Mouse (Mus musculus): ENCODE results near the gene Gm29609. TPM values are rescaled to one million over a fixed set of nuclear protein-coding genes. Genes with fewer than 3 reads are reported as not detected.

The Gm29609 gene
- polyA plus RNA-seq, 1 experiment from 2014 or later = 1.2 TPM

- no peaks in the 10 kb centered on the region for H3K4me1 ChIP-seq
- WGBS = 85% methylated on average over 4 of the region's 4 CpGs
- no peaks in the 10 kb centered on the region for H3K27me3 ChIP-seq
- ATAC-seq (replicated peaks) = no peak
- no peak overlapping the region for H3K4me3 ChIP-seq
- no peak overlapping the region for H3K4me2 ChIP-seq (replicated peaks)
- no peak overlapping the region for H3K9ac ChIP-seq (replicated peaks)
- H3K27ac ChIP-seq (replicated peaks) = no peak overlapping the region
- no peaks in the 10 kb centered on the region for H3K9me3 ChIP-seq
- H3K36me3 ChIP-seq = peaks cover 93% of the 10 kb centered on the region
Observed at GRCm38 (mm10) chr5:31168630-31169029, 11.1 kb downstream of the Gm29609 start.

DNA sequence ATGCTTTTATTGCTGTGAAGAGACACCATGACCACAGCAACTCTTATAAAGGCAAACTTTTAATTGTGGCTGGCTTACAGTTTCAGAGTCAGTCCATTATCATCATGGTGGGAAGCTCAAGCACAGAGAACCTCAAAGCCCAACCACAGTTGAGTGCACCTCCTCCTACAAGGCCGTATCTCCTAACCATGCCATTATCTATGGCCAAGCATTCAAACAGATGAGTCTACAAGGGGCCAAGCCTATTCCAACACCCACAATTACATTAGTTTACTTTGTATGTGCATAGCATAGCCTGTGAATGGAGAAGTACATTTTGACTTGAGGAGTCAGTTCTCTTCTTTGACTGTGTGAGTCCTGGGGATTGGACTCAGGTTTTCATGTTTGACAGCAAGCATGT lies 14.8 kb downstream of the Gm29609 start:
- 83% methylated on average over 1 of the region's 1 CpGs for WGBS
- Histone ChIP-seq H3K27ac (replicated peaks) (no peak overlapping the region), H3K4me2 (replicated peaks) (no peak overlapping the region), H3K27me3 (no peaks in the 10 kb centered on the region), H3K36me3 (peaks cover 89% of the 10 kb centered on the region), H3K4me1 (no peaks in the 10 kb centered on the region), H3K9ac (replicated peaks) (no peak overlapping the region), H3K9me3 (no peaks in the 10 kb centered on the region), H3K4me3 (no peak overlapping the region)
- no peak for ATAC-seq (replicated peaks)

GRCm38 (mm10) chr5:31162462-31162861 lies 17.2 kb downstream of the Gm29609 start:
- H3K9me3 ChIP-seq = no peaks in the 10 kb centered on the region
- no peak overlapping the region for H3K27ac ChIP-seq (replicated peaks)
- H3K4me1 ChIP-seq = no peaks in the 10 kb centered on the region
- no peak overlapping the region for H3K9ac ChIP-seq (replicated peaks)
- H3K36me3 ChIP-seq = peaks cover 89% of the 10 kb centered on the region
- H3K27me3 ChIP-seq = no peaks in the 10 kb centered on the region
- no peak for ATAC-seq (replicated peaks)
- no peak overlapping the region for H3K4me3 ChIP-seq
- no peak overlapping the region for H3K4me2 ChIP-seq (replicated peaks)

DNA sequence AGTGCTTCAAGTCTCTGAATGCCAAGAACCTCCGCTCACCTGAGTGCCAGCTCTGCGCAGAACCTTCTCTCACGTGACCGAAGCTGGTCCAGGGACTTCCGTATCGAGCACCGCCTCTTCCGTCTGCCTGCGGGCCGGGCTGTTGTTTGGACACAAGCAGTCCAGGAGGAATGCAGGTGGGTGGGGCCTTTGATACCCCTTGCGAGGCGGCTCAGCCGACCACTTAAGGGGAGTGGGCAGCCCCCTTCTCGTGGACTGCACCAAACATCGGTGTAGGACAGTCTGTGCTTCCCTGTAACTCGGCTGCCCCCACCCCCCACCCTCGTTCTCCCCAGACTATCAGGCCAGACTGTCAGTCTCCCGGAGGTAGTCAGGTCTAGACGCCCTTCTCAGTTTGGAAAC lies 25.6 kb downstream of the Gm29609 start, which contains the start of gene Mpv17:
Mpv17 (minus strand) TSS at position 100 of the 402 bp plus-strand sequence.
- no peaks in the 10 kb centered on the region for H3K9me3 ChIP-seq
- H3K4me3 ChIP-seq = peak within 1 kb of the TSS; percentile 81
- H3K4me2 ChIP-seq (replicated peaks) = peak within 1 kb of the TSS; percentile 80
- H3K36me3 ChIP-seq = peaks cover 32% of the 10 kb centered on the region
- peak; percentile 94 for ATAC-seq (replicated peaks)
- H3K27ac ChIP-seq (replicated peaks) = peak within 1 kb of the TSS; percentile 77
- peak within 1 kb of the TSS; percentile 81 for H3K9ac ChIP-seq (replicated peaks)
- H3K27me3 ChIP-seq = no peaks in the 10 kb centered on the region
- under 1% methylated on average over 19 of the region's 19 CpGs for WGBS
- peaks cover 15% of the 10 kb centered on the region for H3K4me1 ChIP-seq

- no peaks in the 10 kb centered on the region for H3K27me3 ChIP-seq
- H3K4me2 ChIP-seq (replicated peaks) = peak overlapping the region; percentile 80
- ATAC-seq (replicated peaks) = peak; percentile 47
- peak overlapping the region; percentile 81 for H3K9ac ChIP-seq (replicated peaks)
- 35% methylated on average over 6 of the region's 6 CpGs for WGBS
- peak overlapping the region; percentile 81 for H3K4me3 ChIP-seq
- peaks cover 15% of the 10 kb centered on the region for H3K4me1 ChIP-seq
- H3K27ac ChIP-seq (replicated peaks) = peak overlapping the region; percentile 77
- no peaks in the 10 kb centered on the region for H3K9me3 ChIP-seq
- peaks cover 28% of the 10 kb centered on the region for H3K36me3 ChIP-seq
Observed at GRCm38 (mm10) chr5:31153516-31154151, 26.1 kb downstream of the Gm29609 start.

DNA sequence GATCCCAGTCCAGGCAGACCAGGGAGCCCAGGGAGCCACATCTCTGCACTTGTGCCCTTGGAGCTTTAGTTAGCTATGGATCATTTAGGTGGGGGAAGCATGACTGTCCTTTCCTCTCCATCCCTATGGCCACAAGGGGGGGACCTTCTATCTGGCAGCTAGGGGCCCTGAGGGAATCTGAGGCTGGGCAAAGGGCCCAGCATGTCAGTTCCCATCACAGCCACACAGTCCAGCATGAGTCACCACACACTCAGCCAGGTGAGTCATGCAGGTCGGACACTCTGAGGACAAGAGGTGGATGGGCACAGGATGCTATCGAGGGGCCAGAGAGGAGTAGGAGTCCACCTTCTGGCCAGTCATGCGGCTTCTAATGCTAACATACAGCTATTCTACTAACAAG lies 28.0 kb downstream of the Gm29609 start:
- WGBS = 83% methylated on average over 3 of the region's 3 CpGs
- Histone ChIP-seq H3K27ac (replicated peaks) (no peak overlapping the region), H3K9me3 (no peaks in the 10 kb centered on the region), H3K4me1 (peaks cover 15% of the 10 kb centered on the region), H3K9ac (replicated peaks) (no peak overlapping the region), H3K4me2 (replicated peaks) (no peak overlapping the region), H3K4me3 (no peak overlapping the region), H3K36me3 (peaks cover 9% of the 10 kb centered on the region), H3K27me3 (no peaks in the 10 kb centered on the region)
- ATAC-seq (replicated peaks) = no peak

DNA sequence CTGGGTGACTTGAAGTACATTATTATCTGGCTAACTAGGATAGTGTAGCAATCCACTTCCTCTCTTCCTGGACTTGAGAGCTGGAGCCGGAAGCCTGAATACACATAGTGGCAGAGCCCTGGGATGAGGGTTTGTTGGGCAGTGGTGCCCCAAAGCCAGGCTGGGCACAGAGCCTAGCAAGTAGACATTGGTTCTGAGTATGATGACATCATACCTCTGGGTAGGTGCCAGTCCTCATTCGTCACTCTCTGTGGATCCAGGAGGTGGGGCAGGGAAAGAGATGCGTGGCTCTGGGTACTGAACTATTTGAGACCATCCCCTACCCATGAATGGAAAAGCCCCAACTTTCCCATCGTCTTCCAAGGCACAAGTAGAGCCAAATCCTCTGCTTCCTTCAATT lies 29.9 kb downstream of the Gm29609 start:
- no peak for ATAC-seq (replicated peaks)
- no peak overlapping the region for H3K4me2 ChIP-seq (replicated peaks)
- 70% methylated on average over 4 of the region's 4 CpGs for WGBS
- H3K4me3 ChIP-seq = no peak overlapping the region
- no peaks in the 10 kb centered on the region for H3K9me3 ChIP-seq
- H3K4me1 ChIP-seq = peaks cover 12% of the 10 kb centered on the region
- no peak overlapping the region for H3K9ac ChIP-seq (replicated peaks)
- H3K27me3 ChIP-seq = no peaks in the 10 kb centered on the region
- H3K27ac ChIP-seq (replicated peaks) = no peak overlapping the region
- peaks cover 1% of the 10 kb centered on the region; the same call in 1 of the 2 replicates for H3K36me3 ChIP-seq

- no peak for ATAC-seq (replicated peaks)
Observed at GRCm38 (mm10) chr5:31138968-31139425, 40.7 kb downstream of the Gm29609 start.

DNA sequence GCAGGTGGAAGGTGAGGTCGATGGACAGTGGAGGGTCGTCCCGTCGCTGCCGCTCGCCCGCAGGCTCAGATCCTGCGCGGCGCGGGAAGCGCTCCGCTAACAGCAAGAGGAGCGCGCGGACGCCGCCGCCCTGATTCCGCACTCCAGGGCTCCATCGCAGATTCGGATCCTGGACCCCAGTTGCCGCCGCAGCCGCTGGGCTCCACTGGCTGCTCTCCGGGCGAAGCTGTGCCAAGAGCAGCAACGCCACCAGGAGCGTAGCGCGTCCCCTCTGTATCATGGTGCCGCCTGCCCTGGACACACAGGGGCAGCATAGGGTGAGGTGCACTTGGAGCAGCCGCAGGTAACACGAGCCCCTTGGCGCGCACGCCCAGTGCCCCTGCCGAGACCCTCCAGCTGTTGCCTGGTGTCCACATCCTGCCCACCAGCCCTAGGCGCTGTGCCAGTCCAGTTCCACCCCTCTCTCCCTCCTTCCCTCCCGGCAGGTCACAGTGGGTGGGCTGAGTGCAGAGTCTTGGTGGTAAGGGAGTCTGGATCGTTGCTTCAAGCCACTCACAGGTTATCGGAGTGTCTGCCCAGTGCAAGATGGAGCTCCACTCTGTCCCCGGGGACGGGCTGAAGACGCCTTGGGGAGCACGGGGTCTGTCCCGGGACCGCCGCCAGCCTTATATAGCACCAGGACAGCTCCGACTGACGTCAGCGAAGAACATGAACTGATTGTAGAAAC lies 41.3 kb downstream of the Gm29609 start, which contains the start of gene Ucn:
Ucn (minus strand) TSS at position 589 of the 727 bp plus-strand sequence.
- H3K27ac ChIP-seq (replicated peaks) = no peak within 1 kb of the TSS
- ATAC-seq (replicated peaks) = no peak
- H3K27me3 ChIP-seq = peaks cover 60% of the 10 kb centered on the region
- H3K4me2 ChIP-seq (replicated peaks) = peak within 1 kb of the TSS; percentile 46
- H3K36me3 ChIP-seq = 0 out of 2 replicates have a peak, but pooled peaks cover 3% of the 10 kb centered on the region
- WGBS = 1% methylated on average over 52 of the region's 52 CpGs
- 0 out of 2 replicates have a peak within 1 kb of the TSS, but pooled peaks have one; percentile 1 for H3K9ac ChIP-seq (replicated peaks)
- H3K9me3 ChIP-seq = no peaks in the 10 kb centered on the region
- peaks cover 21% of the 10 kb centered on the region for H3K4me1 ChIP-seq
- peak within 1 kb of the TSS; percentile 30 for H3K4me3 ChIP-seq

More at GRCm38 (mm10) chr5:31138968-31139425, 40.7 kb downstream of the Gm29609 start:
- Histone ChIP-seq H3K4me2 (replicated peaks) (0 out of 2 replicates have a peak overlapping the region, but pooled peaks have one; percentile 46), H3K4me1 (peaks cover 21% of the 10 kb centered on the region), H3K9ac (replicated peaks) (no peak overlapping the region), H3K36me3 (0 out of 2 replicates have a peak, but pooled peaks cover 3% of the 10 kb centered on the region), H3K9me3 (no peaks in the 10 kb centered on the region), H3K4me3 (no peak overlapping the region; the same call in 1 of the 2 replicates), H3K27ac (replicated peaks) (no peak overlapping the region), H3K27me3 (peaks cover 55% of the 10 kb centered on the region)
- WGBS = 18% methylated on average over 9 of the region's 9 CpGs

GRCm38 (mm10) chr5:31137658-31138057 lies 42.1 kb downstream of the Gm29609 start:
- Histone ChIP-seq H3K9me3 (no peaks in the 10 kb centered on the region), H3K27ac (replicated peaks) (no peak overlapping the region), H3K27me3 (peaks cover 60% of the 10 kb centered on the region), H3K36me3 (0 out of 2 replicates have a peak, but pooled peaks cover 3% of the 10 kb centered on the region), H3K4me2 (replicated peaks) (peak overlapping the region; percentile 46), H3K4me3 (peak overlapping the region; percentile 30), H3K4me1 (peaks cover 21% of the 10 kb centered on the region), H3K9ac (replicated peaks) (no peak overlapping the region)
- no peak for ATAC-seq (replicated peaks)
- WGBS = under 1% methylated on average over 13 of the region's 13 CpGs

DNA sequence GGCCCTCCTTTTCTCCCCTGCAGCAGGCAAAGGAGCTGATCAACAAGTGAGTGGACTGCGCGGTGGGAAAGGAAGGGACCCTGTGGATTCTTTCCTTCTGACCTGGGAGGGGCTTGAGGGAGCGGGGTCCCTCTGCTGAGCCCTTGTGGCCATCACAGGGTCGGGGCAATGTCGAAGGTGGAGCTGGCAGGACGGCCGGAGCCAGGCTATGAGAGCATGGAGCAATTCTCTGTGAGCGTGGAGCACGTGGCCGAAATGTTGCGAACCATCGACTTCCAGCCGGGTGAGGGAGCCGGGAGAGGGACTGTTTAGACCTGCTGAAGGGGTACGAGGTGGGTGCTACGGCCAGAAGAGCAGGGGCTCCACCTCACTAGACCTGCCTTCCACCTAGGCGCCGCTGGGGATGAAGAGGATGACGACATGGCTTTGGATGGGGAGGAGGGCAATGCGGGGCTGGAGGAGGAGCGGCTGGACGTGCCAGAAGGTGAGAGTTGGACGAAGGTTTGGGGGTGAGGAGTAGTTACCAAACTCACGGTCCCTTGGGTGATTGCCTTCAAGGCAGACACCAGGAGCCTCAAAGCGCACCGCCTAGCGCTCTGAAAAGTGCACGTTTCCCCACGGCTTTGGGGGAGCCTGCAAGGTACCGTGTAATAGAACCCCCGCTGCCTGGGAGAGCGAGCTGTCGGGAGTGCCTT lies 42.8 kb downstream of the Gm29609 start:
- WGBS = under 1% methylated on average over 33 of the region's 33 CpGs
- H3K9ac ChIP-seq (replicated peaks) = no peak overlapping the region
- H3K4me3 ChIP-seq = peak overlapping the region; percentile 30
- no peak overlapping the region for H3K27ac ChIP-seq (replicated peaks)
- H3K27me3 ChIP-seq = peaks cover 60% of the 10 kb centered on the region
- H3K36me3 ChIP-seq = 0 out of 2 replicates have a peak, but pooled peaks cover 3% of the 10 kb centered on the region
- peaks cover 21% of the 10 kb centered on the region for H3K4me1 ChIP-seq
- H3K4me2 ChIP-seq (replicated peaks) = peak overlapping the region; percentile 46
- H3K9me3 ChIP-seq = no peaks in the 10 kb centered on the region
- ATAC-seq (replicated peaks) = no peak

DNA sequence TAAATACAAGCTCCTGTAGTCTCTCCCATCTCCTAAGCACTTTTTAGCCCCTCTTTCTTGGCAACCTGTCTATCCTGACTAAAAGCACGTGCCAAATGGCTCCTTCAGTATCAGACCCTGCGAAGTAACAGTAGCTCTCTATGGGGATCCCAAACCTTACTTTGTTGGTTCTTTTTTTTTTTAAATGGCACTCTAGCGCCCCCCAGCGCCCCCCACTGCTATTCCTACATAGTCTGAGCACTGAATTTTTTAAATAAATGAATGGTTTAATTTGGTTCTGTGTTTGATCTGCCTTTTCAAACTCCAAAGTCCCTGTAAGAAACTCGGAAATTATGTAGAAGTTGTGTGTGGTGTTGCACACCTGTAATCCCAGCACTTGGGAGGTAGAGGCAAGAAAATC lies 53.7 kb downstream of the Gm29609 start:
- no peaks in the 10 kb centered on the region for H3K9me3 ChIP-seq
- no peak for ATAC-seq (replicated peaks)
- H3K4me3 ChIP-seq = no peak overlapping the region
- no peaks in the 10 kb centered on the region for H3K4me1 ChIP-seq
- 41% methylated on average over 5 of the region's 5 CpGs for whole genome bisulfite sequencing
- H3K27ac ChIP-seq (replicated peaks) = no peak overlapping the region
- H3K9ac ChIP-seq (replicated peaks) = no peak overlapping the region
- no peaks in the 10 kb centered on the region for H3K27me3 ChIP-seq
- H3K4me2 ChIP-seq (replicated peaks) = no peak overlapping the region
- H3K36me3 ChIP-seq = no peaks in the 10 kb centered on the region

Measured in forebrain, embryonic 15.5 days (tissue).